Mouse (Mus musculus): Measurements from ENCODE around the gene Mettl16. TPM values are rescaled to one million over a fixed set of nuclear protein-coding genes. Genes with fewer than 3 reads are reported as not detected.
A peak's percentile ranks its signal among the peaks of the same experiment; 100 is the strongest.

Gene Mettl16
- total RNA-seq, 2 experiments from 2014 or later = 13.9 to 45.6 TPM

DNA sequence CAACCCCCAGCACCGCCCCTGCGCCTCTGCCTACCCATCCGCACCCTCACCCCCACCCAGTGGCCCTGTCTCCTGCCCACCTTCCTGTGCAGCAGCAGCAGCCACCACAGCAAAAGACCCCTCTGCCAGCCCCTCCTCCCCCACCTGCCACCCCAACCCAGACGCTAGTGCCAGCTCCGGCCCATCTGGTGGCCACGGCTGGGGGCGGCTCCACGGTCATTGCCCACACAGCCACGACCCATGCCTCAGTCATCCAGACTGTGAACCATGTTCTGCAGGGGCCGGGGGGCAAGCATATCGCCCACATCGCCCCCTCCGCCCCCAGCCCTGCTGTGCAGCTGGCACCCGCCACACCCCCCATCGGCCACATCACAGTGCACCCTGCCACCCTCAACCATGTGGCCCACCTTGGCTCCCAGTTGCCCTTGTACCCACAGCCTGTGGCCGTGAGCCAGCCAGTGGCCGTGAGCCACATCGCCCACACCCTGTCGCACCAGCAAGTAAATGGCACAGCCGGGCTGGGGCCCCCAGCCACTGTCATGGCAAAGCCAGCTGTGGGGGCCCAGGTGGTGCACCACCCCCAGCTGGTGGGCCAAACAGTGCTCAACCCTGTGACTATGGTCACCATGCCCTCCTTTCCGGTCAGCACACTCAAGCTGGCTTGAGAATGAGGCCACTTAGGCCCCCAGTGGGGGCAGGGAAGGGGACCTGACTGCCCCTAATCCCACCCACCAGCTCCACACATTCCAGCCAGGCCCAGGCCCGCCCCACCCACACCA lies 72.2 kb downstream of the Mettl16 start:
- ATAC-seq (replicated peaks; ENCODE audit: poor library complexity) = no peak

DNA sequence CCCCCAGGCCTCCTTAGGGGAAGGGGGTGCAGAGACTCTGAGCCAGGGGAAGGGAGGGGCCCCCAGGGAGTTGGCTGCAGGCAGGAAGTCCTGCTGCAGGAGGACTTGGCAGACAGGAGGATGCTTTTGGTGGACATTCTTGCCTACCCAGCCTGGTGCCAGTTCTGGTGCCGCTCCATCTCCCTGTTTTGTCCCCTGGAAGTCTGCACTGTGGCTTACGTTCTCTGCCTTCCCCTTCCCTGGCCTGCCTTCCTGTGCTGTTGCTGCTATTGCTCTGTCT lies 72.7 kb downstream of the Mettl16 start:
- ATAC-seq (replicated peaks; ENCODE audit: poor library complexity) = no peak

DNA sequence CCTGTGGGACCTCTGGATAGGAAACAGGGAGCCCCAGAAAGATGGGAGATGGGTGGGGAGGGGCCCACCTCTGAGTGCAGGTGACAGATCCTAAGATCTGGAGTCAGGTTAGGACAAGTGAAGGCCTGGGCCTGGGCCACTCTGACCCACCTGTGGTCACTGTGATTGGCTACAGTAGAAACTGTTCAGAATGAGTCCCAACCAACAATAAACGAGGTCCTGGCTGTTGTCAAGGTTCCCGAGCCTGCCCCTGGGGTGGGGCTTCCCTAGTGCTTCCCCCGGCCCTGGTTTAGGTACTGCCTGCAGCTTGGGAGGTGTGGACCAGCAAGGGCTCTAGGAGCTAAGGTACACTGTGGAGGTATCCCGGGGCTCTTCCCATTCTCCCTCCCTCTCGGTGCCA lies 73.1 kb downstream of the Mettl16 start:
- no peak for ATAC-seq (replicated peaks; ENCODE audit: poor library complexity)

DNA sequence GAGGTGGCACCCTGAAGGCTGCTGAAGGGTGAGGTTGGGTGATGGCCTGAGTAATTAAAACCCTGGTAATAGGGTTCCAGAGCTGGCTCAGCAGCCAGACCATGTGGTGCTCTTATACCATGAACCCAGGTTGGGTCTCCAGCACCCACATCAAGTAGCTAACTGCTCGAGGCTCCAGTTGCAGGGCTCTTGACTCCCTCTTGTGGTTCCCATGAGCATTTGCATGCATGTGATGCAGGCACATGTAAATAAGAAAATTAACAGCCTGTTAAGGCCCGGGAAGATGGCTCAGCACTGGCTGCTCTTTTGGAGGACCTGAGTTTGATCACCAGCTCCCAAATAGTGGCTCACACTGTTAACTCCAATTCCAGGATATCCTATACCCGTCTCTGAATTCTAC lies 75.2 kb downstream of the Mettl16 start:
- no peak for ATAC-seq (replicated peaks; ENCODE audit: poor library complexity)

DNA sequence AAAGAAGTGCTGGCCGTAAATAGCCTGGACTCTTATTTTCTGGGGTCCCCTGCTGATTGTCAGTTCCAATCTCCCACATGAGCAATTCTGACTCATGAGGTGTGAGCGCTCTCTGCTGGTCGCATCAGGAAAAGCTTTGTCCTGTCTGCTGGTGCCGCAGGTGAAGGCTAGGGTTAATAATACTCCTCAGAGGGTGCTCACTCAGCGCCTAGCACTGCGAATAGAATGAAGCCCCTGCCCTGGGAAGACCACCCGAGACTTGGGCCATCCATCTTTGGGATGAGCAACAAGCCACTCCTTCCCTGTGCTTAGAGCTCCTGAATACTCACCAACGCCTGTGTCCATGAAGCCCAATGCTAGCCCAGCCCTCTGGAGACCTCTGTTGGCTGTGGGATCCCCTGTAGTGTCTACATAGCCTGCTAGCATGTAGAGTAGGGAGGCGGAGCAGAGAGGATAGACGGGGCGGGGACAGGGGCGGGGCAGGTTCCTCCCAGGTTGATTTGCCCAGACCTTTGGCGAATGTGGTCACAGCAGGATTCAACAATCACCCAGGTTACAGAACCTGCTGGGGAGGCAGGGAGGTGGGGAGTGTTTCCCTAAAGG lies 77.4 kb downstream of the Mettl16 start:
- peak; percentile 87 for ATAC-seq (replicated peaks; ENCODE audit: poor library complexity)

DNA sequence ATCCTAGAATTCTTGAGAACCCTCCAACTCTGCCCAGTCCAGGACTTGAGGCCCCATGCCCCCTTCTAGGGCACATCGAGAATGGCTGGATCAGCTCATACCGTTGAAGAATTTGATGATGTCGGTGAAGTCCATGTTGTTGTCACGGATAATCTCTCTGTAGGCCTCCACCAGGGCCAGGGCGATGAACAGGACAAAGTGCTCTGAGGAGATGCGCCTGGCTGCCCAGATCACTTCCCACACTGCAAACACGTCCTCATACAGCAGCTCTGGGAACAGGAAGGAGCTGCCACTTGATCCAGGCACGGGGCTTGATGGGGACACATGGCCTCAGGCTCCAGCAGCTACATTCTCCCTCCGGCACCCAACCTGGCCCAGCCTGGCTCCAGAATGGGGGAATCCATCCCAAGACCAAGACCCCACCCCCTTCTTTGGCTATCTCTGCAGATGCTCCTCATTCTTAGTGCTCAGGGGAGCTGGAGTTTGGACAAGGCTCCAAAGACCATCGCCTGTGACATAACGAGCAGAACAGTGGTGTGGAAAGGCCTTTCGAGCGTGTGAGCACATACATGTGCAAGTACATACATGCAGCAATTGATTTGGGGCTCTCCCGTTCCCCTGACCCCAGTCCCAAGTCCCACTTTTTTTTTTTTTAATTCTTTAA lies 80.5 kb downstream of the Mettl16 start:
- no peak for ATAC-seq (replicated peaks; ENCODE audit: poor library complexity)

DNA sequence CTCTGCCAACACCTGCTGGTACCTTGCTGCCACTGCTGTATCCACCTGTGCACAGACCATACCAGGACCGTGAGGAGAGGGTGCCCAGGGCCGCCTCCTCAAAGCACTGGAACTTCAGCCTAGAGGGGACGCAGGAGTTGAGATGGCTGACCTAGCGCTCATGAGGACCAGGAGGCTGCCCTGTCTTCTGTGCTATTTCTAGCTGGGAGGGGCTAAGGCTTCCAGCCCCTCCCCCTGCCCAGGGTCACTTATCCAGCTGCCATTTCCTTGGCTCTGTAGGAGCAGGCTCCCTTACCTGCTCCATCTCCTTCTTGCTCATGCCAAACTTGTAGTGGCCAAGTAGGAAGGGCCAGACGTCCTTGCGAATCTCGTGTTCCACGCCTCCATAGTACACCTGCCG lies 87.1 kb downstream of the Mettl16 start:
- ATAC-seq (replicated peaks; ENCODE audit: poor library complexity) = no peak

DNA sequence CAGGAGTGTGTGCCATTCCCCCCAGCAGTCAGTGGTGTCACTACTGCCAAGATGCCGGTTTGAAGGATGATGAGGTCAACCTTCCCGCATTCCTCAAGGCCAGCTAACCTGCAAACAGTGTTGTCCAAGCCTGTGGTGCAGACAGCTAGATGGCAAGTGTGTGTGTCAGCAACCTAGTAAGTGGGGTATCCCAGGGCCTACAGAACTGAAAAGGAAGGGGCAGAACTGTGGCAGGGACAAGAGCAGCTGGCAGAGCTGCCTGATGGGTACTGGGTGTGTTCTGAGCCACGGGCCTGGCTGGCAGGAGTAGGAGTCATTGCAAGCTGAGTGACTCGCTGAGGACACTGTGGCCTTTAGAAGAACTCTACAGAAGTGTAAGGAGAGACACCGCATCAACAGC lies 91.5 kb downstream of the Mettl16 start:
- ATAC-seq (replicated peaks; ENCODE audit: poor library complexity) = no peak

DNA sequence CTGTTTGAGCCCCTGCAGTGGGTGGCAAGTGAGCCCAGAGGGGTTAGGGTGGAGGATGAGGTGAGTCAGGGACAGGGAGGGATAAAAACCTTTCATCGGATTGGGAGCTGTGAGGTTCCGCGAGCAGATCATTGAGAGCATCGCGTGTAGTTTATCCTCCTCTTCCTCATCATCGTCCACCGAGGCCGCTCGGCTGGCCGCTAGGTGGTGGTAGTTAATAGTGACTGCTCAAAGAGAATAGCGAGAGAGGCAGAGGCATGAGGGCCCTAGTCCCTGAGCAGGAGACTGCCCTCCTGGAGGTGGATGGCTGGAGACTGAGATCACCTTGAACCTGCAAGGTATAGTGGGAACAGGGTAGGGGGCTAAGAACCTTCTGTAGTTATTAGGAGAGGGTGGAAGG lies 92.8 kb downstream of the Mettl16 start:
- no peak for ATAC-seq (replicated peaks; ENCODE audit: poor library complexity)

DNA sequence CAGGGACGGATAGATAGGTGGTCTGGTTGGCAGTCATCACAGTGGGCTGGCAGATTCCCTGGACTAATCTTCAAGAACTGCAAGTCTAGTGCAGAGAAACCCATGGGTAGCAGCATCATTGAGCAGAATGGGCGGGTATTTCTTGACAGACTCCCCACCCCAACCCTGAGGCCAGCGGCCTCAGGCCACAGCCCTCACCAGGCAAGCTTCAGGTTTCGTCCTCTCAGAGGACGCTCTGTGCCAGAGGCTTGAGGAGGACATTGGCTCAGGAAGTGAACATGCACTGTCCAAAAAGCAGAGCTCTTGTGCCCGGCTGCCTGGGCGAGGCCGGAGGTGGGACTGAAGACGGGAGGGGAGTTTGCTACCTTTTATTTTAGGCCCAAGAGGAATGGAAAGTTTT lies 93.8 kb downstream of the Mettl16 start:
- no peak for ATAC-seq (replicated peaks; ENCODE audit: poor library complexity)

DNA sequence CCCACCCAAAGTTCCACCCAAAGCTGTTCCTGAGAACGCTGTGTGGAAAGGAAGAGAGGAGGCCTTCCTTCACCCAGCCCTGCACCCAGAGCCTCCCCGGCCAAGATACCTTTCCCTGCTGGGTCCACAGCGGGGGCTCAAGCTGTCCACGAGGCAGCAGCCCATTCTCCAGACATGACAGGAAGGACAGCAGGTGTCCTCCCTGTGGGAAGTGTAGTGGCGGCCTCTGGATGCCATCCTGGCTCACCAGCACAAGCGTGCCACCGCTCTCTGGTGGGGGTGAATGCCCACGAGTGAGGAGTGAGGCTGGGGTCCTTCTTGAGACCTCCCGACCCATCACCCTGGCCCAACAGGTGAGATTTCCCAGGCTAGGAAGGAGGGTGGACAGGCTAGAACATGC lies 94.6 kb downstream of the Mettl16 start:
- ATAC-seq (replicated peaks; ENCODE audit: poor library complexity) = no peak

DNA sequence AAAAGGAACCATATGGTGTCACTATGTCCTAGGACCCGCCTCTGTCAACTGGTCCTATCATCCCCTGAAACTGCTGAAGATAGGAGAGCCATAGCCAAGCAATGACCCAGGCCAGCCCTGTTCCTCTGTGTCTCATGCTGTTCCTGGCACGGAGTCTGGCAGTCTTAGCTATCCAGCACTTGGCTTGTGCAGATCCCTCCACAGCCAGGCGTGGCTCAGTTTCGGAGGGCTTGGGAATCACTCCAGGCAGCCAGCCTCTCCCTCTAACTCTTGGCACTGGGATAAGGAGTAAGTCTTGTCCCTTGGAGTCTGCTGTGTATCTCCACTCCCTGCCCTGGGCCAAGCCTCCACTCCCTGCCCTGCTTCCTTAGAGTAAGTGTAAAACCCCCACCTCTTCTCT lies 96.0 kb downstream of the Mettl16 start:
- no peak for ATAC-seq (replicated peaks; ENCODE audit: poor library complexity)

DNA sequence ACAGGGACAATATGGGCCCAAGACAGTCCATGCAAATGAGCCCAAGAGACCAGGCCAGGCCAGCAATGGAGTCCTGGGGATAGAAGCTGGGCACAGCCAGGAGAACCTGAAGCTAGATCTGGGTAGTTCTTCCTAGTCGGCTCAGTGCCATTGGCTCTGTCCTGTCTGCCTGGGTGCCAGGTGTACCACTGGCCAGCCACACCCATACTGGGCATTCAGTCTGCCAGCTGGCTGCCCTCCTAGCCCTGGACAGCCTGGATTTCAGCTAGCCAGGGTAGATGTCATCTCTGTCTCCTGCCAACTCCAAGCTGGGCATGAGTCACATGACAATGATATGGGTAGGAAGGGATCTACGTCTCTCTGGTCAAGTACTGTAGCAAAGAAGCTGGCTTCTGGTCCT lies 96.6 kb downstream of the Mettl16 start:
- ATAC-seq (replicated peaks; ENCODE audit: poor library complexity) = no peak

DNA sequence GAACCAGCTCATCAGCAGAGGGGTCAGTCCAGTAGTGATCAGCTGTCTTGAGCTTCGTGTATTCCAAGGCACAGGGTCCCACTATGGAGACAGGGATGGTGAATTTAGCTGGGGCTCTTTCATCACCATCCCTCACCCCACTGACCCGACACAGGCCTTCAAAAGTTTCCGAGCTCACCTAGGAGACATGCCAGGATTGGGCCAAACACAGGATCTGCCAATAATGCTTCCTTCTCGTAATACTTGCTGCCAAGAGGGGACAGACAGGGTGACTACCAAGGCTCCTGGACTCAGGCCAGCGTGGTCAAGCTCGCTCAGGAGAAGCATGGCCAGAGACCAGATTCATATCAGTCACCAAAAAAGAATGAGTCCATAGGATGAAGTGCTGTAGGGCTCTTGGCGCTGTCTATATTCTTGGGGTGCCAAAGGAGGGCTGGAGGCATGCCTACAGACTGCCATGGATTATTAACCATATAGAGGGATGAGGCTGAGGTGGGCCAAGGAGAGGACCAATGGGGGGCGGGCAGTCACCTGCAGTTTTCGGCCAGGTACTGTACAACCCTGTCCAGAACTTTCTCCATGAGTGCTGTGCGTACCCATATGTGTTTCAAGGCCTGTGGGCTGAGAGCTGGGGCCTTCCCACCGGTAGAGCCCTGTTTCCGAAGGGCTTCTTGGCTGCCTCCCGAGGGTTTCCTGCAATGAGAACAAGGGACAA lies 97.6 kb downstream of the Mettl16 start:
- no peak for ATAC-seq (replicated peaks; ENCODE audit: poor library complexity)

DNA sequence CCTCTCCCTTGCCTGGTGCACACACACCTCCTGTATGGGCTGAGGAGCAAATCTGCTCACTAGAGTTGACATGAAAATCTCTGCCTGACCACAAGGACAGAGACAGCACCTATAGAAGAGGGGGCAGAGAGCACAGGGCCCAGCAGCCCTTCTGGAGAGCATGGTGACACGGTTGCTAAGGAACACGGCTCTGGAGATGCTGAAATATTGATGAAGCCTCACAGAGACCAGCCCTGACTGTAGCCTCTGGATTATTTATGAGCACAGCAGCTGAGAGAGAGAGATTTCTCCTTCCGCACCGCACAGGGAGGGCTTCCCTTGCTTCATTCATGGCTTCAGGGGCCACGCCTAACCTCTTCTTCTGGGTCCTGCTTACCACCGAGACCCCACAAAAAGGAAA lies 99.0 kb downstream of the Mettl16 start:
- ATAC-seq (replicated peaks; ENCODE audit: poor library complexity) = no peak

DNA sequence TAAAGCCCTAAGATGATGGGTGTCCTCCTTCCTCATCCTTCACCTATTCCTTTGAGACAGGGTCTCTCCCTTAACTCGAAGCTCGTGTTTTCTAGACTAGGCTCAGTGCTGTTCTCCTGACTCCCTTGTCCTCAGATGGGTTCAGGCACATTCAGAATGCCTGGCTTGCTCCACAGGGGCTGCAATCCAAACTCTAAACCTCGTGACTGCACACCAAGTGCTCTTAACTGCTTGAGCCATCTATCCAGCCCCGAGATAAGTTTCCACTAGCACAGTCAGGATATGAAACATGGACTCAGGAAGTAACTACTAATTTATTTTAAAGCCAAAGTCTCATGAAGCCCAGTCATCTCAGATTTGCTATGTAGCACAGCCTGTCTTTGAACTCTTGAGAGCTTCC lies 99.9 kb downstream of the Mettl16 start:
- no peak for ATAC-seq (replicated peaks; ENCODE audit: poor library complexity)

DNA sequence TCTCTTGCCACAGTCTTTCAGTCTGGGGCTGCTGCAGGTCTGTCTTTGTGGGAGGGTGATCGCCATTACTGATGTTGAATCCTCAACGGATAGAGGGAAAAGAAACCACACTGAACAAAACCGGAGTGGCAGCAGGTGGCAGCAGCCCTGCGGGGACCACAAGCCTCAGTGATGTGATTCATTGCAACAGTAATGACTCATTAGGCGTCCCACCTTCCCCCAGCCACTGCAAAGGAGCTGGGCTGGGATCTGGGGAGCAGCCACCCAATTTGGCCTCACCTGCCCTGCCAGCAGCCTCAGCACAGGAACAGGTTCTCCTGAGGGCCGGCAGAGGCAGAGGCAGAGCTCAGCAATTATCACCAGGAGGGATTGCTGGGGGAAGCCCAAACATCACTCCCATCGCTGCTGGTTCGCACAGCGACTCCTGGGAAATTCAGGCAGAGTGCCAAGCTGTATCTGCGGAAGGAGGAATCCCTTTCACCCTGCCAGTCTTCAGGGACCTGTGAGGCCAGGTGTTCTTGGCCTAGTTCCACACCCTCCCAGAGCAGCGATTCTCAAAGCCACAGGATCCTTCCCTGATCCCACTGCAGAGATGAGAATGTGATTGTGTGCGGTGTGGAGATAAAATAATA lies 100.5 kb downstream of the Mettl16 start:
- no peak for ATAC-seq (replicated peaks; ENCODE audit: poor library complexity)

DNA sequence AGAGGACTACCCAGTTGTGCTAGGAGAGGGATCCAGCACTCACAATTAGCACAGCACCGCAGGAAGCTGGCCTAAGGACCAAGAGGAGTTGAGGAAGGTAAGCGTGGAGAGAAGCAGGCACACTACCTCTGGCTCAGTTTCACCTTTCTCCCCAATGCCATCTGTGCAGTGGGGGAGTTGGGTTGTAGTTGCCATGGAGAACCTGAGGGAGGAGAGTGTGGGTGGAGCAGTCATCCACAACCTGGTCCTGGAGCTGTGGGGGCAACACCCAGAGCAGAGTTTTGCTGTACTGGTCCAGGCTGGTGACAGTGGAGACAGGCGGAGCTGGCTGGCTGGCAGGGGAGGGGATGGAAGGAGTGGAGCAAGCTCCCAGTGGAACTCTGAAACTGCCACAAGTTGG lies 104.0 kb downstream of the Mettl16 start:
- no peak for ATAC-seq (replicated peaks; ENCODE audit: poor library complexity)

DNA sequence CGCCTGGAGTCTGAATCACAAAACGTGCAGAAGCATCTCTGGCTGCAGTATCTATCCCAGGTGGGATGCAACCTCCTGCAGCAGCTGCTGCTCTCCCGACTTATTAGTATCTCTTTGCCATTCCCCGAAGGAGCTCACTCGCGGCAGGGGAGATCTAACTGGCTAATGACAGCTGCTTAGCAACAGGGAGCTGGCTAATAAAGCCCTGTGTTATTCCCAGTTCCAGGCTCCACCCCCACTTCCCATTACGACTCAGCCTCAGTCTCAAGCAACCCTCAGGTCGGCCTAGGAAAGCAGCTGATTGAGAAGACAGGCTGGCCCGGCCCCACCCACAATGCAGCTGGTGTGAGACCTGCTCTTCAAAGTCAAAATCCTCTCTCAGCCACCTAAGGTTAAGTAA lies 106.2 kb downstream of the Mettl16 start:
- ATAC-seq (replicated peaks; ENCODE audit: poor library complexity) = no peak

Measured in megakaryocyte progenitor cell, adult 5-6 weeks (primary cell).